8 mouse cellular contexts compared by ENCODE assay signal in genomic region chr15:81810671-81811598, GRCm38 (mm10). TPM values are rescaled to one million over a fixed set of nuclear protein-coding genes. Genes with fewer than 3 reads are reported as not detected.
A peak's percentile ranks its signal among the peaks of the same experiment; 100 is the strongest.
DNase-seq lines count a peak whose midpoint lies in the region; ATAC-seq and TF ChIP-seq lines count a peak whose summit lies in the region.

No protein-coding gene starts in this region.

- peaks cover 6% of the 10 kb centered on the region; the same call in 1 of the 2 replicates for H3K27me3 ChIP-seq in hindbrain, embryonic 10.5 days (ENCODE audit: insufficient read depth, poor library complexity, severe bottlenecking)
- H3K27me3 ChIP-seq in lung, postnatal 0 days (replicated peaks; ENCODE audit: insufficient read depth, low read length) = no peaks in the 10 kb centered on the region

- H3K27ac ChIP-seq in hindbrain, embryonic 10.5 days = peak overlapping the region; percentile 95
- H3K27ac ChIP-seq in lung, postnatal 0 days (ENCODE audit: low read length) = peak overlapping the region; percentile 99

- WGBS in hindbrain, embryonic 10.5 days = under 1% methylated on average over 88 of the region's 89 CpGs
- under 1% methylated on average over 86 of the region's 89 CpGs for WGBS in lung, postnatal 0 days

- peak; percentile 100 for DNase-seq in MN1 (ENCODE audit: low spot score)
- DNase-seq in cerebellum, adult 9-10 months = peak; percentile 99
- DNase-seq in hindbrain, embryonic 10.5 days (ENCODE audit: low spot score) = peak; percentile 98
- DNase-seq in layer of hippocampus, adult 9-11 months = peak; percentile 100
- DNase-seq in lung, postnatal 0 days (ENCODE audit: low spot score) = peak; percentile 99
- DNase-seq in ovary, postnatal 14 days (ENCODE audit: low spot score) = peak; percentile 97
- DNase-seq in thymus, postnatal 14 days = peak; percentile 98

- peaks cover 11% of the 10 kb centered on the region for H3K36me3 ChIP-seq in hindbrain, embryonic 10.5 days
- peaks cover 12% of the 10 kb centered on the region; the same call in 1 of the 2 replicates for H3K36me3 ChIP-seq in lung, postnatal 0 days (ENCODE audit: insufficient read depth, low read length)

- peak; percentile 83 for ATAC-seq in frontal cortex, adult (ENCODE audit: low TSS enrichment)
- ATAC-seq in lung, postnatal 0 days = peak; percentile 91

- H3K4me3 ChIP-seq in hindbrain, embryonic 10.5 days = peak overlapping the region; percentile 88
- peak overlapping the region; percentile 76 for H3K4me3 ChIP-seq in lung, postnatal 0 days (ENCODE audit: low read depth, low read length)

- peak overlapping the region; percentile 76 for H3K9ac ChIP-seq in lung, postnatal 0 days (replicated peaks; ENCODE audit: low read depth)

- H3K9me3 ChIP-seq in hindbrain, embryonic 10.5 days = no peaks in the 10 kb centered on the region
- no peaks in the 10 kb centered on the region for H3K9me3 ChIP-seq in lung, postnatal 0 days (ENCODE audit: low read length)

- no peak for TF ChIP-seq EP300 in lung, postnatal 0 days (IDR thresholded peaks at IDR 0.05)

- H3K4me1 ChIP-seq in hindbrain, embryonic 10.5 days (replicated peaks) = peaks cover 46% of the 10 kb centered on the region
- H3K4me1 ChIP-seq in lung, postnatal 0 days (ENCODE audit: insufficient read depth, low read depth, low read length) = peaks cover 23% of the 10 kb centered on the region

- H3K4me2 ChIP-seq in lung, postnatal 0 days (replicated peaks; ENCODE audit: low read depth, low read length) = peak overlapping the region; percentile 89

- no peak for TF ChIP-seq CTCF in lung, postnatal 0 days (IDR thresholded peaks at IDR 0.05)

RNA-seq across cellular contexts. Expression of gene Tef, which starts 8.7 kb away (rescaled TPM):
- polyA plus RNA-seq in hindbrain, embryonic 10.5 days (2016; fragmentation: Nextera tagmentation; extraction: Ambion mirVana) = 16.4 and 19.4 TPM in 2 replicates
- 38.6 and 44.0 TPM in 2 replicates for polyA plus RNA-seq in lung, postnatal 0 days (2015; fragmentation: Nextera tagmentation; extraction: Ambion mirVana)

RNA-seq across cellular contexts. Expression of gene Tob2, which starts 47.7 kb away (rescaled TPM):
- polyA plus RNA-seq in hindbrain, embryonic 10.5 days (2016; fragmentation: Nextera tagmentation; extraction: Ambion mirVana) = 18.6 and 19.1 TPM in 2 replicates
- polyA plus RNA-seq in lung, postnatal 0 days (2015; fragmentation: Nextera tagmentation; extraction: Ambion mirVana) = 24.8 and 30.0 TPM in 2 replicates

Comparison
In these comparisons a context has a peak if more than half of its experiments do, and no peak if none do; other contexts are left out.
1. Peak in every context shown above with its lines: DNase-seq, ATAC-seq, H3K4me3 ChIP-seq and H3K27ac ChIP-seq.